Mouse (Mus musculus) ovary, postnatal 10 days (tissue): ENCODE data around the gene H2-Q6.
"Not testable (repeated sequence)": the region's sequence is repeated elsewhere in the genome, so short reads cannot be mapped to it uniquely, and the experiment has no call there.

Experiments used
- DNase-seq: peaks from one replicate; pipeline ENCODE4 v3.0.0; 2022; ENCODE audit warnings: low spot score

The H2-Q6 gene

GRCm38 (mm10) chr17:35424624-35425416, at the start of gene H2-Q6:
Gene H2-Q6, plus strand, starts transcription at chr17:35424850.
- not testable (repeated sequence) for DNase-seq

DNA sequence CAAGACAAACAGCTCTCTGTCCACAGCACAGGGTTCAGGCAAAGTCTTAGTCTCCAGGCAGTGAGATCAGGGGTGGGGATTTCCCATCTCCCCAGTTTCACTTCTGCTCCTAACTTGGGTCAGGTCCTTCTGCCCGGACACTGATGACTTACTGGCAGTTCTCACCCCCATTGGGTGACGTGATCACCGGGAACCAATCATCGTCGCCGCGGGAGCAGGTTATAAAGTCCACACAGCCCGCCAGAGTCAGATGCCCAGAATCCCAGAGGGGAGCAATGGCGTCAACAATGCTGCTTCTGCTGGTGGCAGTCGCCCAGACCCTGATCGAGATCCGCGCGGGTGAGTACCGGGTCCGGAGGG, 45.3 kb upstream of the H2-Q6 start, which contains the start of gene H2-Q4:
Gene H2-Q4, plus strand, starts transcription at position 249 of the 360 bp plus-strand sequence.
- DNase-seq = peak; percentile 85

DNA sequence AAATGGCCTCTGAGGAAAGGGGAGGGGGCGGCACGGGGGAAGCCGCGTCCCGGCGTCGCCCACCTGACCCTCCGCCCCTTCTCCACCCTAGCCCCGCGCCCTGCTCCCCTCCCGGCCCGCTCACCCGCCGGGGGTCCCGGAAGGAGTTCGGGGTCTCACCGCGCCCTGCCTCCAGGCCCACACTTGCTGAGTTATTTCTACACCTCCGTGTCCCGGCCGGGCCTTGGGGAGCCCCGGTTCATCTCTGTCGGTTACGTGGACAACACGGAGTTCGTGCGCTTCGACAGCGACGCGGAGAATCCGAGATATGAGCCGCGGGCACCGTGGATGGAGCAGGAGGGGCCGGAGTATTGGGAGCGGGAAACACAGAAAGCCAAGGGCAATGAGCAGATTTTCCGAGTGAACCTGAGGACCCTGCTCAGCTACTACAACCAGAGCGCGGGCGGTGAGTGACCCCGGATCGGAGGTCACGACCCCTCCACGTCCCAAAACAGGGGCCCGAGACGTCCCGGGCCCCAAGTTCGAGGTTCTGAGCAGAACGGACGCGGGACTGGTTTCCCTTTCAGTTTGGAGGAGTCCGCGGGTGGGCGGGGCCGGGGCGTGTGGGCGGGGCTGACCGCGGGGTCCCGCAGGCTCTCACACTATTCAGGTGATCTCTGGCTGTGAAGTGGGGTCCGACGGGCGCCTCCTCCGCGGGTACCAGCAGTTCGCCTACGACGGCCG, 44.8 kb upstream of the H2-Q6 start:
- peak; percentile 20 for DNase-seq

DNA sequence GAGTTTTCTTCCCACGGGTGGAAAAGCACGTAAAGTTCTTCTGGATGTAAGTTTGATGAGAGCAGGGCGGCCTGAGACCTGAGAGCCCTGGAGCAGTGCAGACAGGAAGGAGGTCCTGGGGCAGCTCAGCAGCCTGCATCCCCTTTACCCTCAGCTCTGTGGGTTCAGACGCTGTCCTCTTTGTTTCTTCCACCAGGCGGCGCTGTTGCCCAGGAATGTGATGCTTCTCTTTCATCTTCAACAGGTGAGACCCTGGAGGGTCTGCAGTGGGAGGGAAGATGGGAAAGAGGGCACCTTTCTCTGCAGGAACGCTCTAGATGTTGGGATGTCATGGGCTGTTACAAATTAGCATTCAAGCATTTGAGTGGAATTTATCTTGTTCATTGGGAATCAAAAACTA, 34.9 kb upstream of the H2-Q6 start:
- not testable (repeated sequence) for DNase-seq

DNA sequence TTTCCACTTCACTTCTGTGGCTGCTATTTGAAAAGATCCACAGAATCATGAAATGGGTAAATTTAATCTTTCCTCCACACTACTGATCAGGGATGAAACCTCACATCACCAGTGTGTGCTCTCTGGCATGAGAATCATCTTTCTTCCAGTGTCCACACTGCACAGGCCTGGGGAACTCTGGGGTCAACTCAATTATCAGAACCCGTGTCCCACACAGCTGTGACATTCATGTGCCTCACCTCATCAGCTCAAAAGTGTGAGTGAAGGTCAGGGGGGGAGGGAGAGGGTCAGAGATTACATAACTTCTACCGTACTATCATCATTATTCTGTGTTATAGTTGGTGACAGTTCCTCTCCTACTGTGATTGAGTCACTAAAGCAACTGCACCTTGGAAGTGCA, 32.0 kb upstream of the H2-Q6 start:
- not testable (repeated sequence) for DNase-seq

DNA sequence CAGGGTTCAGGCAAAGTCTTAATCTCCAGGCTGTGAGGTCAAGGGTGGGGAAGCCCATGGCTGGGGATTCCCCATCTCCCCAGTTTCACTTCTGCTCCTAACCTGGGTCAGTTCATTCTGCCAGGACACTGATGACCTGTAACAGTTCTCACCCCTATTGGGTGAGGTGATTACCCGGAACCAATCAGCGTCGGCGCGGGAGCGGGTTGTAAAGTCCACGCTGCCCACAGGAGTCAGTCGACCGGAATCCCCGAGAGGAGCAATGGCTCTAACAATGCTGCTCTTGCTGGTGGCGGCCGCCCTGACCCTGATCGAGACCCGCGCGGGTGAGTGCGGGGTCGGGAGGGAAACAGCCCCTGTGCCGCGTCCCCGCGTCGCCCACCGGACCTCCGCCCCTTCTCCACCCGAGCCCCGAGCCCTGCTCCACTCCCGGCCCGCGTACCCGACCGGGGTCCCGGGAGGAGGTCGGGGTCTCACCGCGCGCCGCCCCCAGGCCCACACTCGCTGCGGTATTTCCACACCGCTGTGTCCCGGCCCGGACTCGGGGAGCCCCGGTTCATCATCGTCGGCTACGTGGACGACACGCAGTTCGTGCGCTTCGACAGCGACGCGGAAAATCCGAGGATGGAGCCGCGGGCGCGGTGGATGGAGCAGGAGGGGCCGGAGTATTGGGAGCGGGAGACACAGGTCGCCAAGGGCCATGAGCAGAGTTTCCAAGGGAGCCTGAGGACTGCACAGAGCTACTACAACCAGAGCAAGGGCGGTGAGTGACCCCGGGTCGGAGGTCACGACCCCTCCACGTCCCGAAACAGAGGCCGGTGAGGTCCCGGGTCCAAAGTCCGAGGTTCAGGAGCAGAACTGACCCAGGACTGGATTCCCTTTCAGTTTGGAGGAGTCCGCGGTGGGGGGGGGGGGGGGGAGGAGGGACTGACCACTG, 30.5 kb upstream of the H2-Q6 start:
- not testable (repeated sequence) for DNase-seq

DNA sequence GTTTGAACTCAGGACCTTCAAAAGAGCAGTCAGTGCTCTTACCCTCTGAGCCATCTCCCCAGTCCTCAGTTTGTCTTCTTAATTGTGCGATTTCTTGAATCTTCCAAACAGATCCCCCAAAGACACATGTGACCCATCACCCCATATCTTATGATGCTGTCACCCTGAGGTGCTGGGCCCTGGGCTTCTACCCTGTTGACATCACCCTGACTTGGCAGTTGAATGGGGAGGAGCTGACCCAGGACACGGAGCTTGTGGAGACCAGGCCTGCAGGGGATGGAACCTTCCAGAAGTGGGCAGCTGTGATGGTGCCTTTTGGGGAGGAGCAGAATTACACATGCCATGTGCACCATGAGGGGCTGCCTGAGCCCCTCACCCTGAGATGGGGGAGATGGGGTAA, 27.7 kb upstream of the H2-Q6 start:
- not testable (repeated sequence) for DNase-seq

GRCm38 (mm10) chr17:35413057-35413456, 11.6 kb upstream of the H2-Q6 start:
- DNase-seq = not testable (repeated sequence)

DNA sequence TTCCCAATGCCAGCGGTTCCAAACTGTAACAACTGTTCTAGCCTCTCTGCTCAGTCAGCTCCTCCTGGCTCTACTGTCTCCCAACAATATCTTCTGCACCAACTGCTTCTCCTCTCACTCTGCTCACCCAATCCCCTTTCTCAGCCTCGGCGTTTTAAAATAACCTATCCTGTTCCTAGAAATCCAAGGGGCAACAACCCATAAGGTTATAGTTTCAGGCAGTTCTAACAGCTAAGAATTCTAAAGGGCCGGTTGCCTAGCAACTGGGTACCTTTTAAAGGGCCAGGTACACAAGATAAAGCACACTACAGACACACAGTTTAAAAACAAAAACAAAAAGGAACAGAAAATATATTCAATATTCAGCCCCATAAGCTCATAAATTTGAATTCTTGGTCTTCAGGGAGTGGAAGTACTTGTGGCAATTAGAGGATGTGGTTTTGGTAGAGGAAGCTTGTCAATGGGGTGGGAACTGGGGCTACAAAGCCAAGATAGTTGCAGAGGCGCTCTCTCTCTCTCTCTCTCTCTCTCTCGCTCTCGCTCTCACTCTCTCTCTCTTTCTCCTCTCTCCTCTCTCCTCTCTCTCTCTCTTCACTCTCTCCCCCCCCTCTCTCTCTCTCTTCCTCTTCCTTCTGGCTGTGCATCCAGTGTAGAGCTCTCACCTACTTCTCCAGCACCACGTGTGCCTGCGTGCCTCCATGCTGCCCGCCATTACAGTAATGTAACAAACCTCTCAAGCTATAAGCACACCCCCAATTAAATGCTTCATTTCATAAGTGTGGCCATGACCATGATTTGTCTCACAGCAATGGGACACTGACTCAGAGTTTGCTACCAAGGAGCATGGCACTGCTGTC, 9.1 kb upstream of the H2-Q6 start:
- DNase-seq = not testable (repeated sequence)

DNA sequence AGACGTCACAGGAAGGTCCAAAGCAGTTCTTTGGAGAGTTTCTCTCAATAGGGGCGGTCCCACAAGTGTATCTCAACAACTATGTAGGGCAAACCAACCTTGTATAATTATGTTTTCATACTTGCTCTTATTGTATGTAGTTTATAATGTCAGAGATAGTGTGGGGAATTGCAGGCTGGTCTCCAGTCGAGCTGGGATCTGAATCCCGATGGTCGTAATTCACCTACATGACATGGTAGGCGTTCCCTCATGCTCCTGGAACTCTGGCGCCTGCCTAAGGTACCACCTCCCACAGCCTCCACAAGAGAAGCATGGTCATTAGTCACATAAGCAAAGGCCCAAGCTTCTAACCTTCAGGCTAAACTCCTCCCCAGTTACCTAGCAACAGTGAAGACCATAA, 5.9 kb upstream of the H2-Q6 start:
- DNase-seq = no peak

GRCm38 (mm10) chr17:35419564-35419963, 5.1 kb upstream of the H2-Q6 start:
- not testable (repeated sequence) for DNase-seq

GRCm38 (mm10) chr17:35420206-35420810, 4.3 kb upstream of the H2-Q6 start:
- not testable (repeated sequence) for DNase-seq

DNA sequence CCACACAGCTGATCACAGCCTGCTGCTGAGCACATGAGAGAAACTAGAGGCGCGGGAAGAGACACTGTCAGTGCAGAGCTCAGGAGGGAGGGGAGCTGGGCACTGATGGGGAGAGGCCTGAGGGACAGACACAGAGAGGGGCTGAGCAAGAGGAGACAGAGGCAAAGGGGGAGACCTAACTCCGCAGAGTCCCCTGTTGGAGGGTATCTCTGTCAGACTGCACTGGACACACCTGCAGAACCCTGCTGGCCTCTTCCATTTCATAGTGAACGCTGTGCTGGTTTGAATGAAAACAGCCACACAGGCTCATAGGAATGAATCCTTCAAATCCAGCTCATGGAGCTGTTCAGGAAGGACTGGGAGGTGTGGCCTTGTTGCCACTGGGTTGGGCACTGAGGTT, 3.3 kb upstream of the H2-Q6 start:
- not testable (repeated sequence) for DNase-seq

- DNase-seq = not testable (repeated sequence)
Measured at GRCm38 (mm10) chr17:35422360-35422759, 2.3 kb upstream of the H2-Q6 start.

GRCm38 (mm10) chr17:35423131-35423810, 1.4 kb upstream of the H2-Q6 start:
- not testable (repeated sequence) for DNase-seq

DNA sequence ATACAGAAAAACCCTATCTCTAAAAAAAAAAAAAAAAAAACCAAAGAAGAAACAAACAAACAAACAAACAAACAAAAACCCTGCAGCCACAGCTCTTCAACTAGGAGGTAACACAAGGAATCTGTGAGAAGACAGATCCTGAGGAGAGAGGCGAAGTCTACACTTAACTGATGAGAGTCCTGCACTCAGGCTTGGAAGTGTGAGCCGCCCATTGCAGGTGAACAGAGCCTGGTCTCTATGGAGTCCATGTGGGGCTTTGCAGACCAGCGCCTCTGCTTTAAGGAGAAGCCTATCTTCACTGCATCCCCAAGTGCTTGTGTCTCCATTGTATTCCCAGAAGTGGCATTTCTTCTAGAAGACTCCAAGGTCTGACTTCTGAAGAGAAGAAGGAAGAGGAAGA, 544 bp upstream of the H2-Q6 start:
- not testable (repeated sequence) for DNase-seq

DNA sequence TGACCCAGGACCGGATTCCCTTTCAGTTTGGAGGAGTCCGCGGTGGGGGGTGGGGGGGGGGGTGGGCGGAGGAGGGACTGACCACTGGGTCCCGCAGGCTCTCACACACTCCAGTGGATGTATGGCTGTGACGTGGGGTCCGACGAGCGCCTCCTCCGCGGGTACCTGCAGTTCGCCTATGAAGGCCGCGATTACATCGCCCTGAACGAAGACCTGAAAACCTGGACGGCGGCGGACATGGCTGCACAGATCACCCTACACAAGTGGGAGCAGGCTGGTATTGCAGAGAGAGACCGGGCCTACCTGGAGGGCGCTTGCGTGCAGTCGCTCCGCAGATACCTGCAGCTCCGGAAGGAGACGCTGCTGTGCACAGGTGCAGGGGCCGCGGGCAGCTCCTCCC, 824 bp downstream of the H2-Q6 start:
- DNase-seq = not testable (repeated sequence)

GRCm38 (mm10) chr17:35428883-35429282, 4.2 kb downstream of the H2-Q6 start:
- not testable (repeated sequence) for DNase-seq

- not testable (repeated sequence) for DNase-seq
Measured at GRCm38 (mm10) chr17:35430671-35431070, 6.0 kb downstream of the H2-Q6 start.

- not testable (repeated sequence) for DNase-seq
Measured at GRCm38 (mm10) chr17:35432167-35432566, 7.5 kb downstream of the H2-Q6 start.
